Mouse (Mus musculus) neural tube, embryonic 13.5 days (tissue): Measurements from ENCODE around the gene Atp8a1. TPM values are rescaled to one million over a fixed set of nuclear protein-coding genes. Genes with fewer than 3 reads are reported as not detected.

Experiments
- microRNA-seq: library from miRNA; unstranded; fragments of <30 nt; microRNA quantifications from one replicate; pipeline ENCODE4, GENCODE M21; 2016
- polyA plus RNA-seq: library from polyadenylated mRNA; unstranded; fragments of >200 nt; fragmentation: Nextera tagmentation; extraction: Ambion mirVana; gene quantifications from 2 replicates; pipeline ENCODE4 v1.2.1, GENCODE M21; 2015

Gene Atp8a1
- polyA plus RNA-seq, 1 experiment from 2014 or later, result 45.1 TPM

Small RNA genes within 50 kb of the gene (microRNA-seq; reads per million reads assigned to microRNA genes)
- not detected for gene Gm23617

Other genes with a start within 250 kb of the Atp8a1 start
- gene Shisa3, start 239.6 kb downstream of the Atp8a1 start, polyA plus RNA-seq, result 4.3 and 4.5 TPM in 2 replicates
- not detected in 2 replicates for gene Gm5108, start 94.2 kb upstream of the Atp8a1 start, polyA plus RNA-seq
- not detected in 2 replicates for gene Gm21905, start 99.0 kb upstream of the Atp8a1 start, polyA plus RNA-seq
- not detected in 2 replicates for gene Grxcr1, start 184.4 kb upstream of the Atp8a1 start, polyA plus RNA-seq